ENCODE assay signal across 33 mouse cellular contexts in genomic region chr13:54137756-54138410, GRCm38 (mm10). TPM values are rescaled to one million over a fixed set of nuclear protein-coding genes. Genes with fewer than 3 reads are reported as not detected.
A peak's percentile ranks its signal among the peaks of the same experiment; 100 is the strongest.
DNase-seq lines count a peak whose midpoint lies in the region; ATAC-seq and TF ChIP-seq lines count a peak whose summit lies in the region.
"Had no signal": no experiment of that assay in that cellular context is flagged by ENCODE, and none has a peak within 500 bp of the region (broad histone marks: within the 10 kb centered on the region; RNA-seq: fewer than 3 reads in every experiment).

No protein-coding gene starts in this region.

- H3K4me3 ChIP-seq in gastrocnemius, adult 2 months: no peak overlapping the region
- H3K4me3 ChIP-seq in midbrain, embryonic 11.5 days (ENCODE audit: low read depth, low read length): no peak overlapping the region
- H3K4me3 ChIP-seq in midbrain, embryonic 13.5 days (replicated peaks): no peak overlapping the region
- H3K4me3 ChIP-seq: forebrain, embryonic 10.5 days; hindbrain, embryonic 13.5 days; limb, embryonic 10.5 days; limb, embryonic 15.5 days; liver, embryonic 13.5 days; midbrain, embryonic 15.5 days had no signal

- TF ChIP-seq CTCF in gastrocnemius, adult 2 months (IDR thresholded peaks at IDR 0.05): no peak

- intact Hi-C loops in gastrocnemius, adult 2 months (cut with DNase I): no loop called here

- H3K27me3 ChIP-seq in midbrain, embryonic 11.5 days (ENCODE audit: control insufficient read depth, insufficient read depth, low read length): no peaks in the 10 kb centered on the region
- 0 out of 2 replicates have a peak, but pooled peaks cover 8% of the 10 kb centered on the region for H3K27me3 ChIP-seq in midbrain, embryonic 13.5 days
- H3K27me3 ChIP-seq: hindbrain, embryonic 13.5 days; limb, embryonic 15.5 days; liver, embryonic 13.5 days; midbrain, embryonic 15.5 days had no signal

- no peaks in the 10 kb centered on the region for H3K36me3 ChIP-seq in midbrain, embryonic 11.5 days (ENCODE audit: control insufficient read depth, insufficient read depth, low read length)
- no peaks in the 10 kb centered on the region for H3K36me3 ChIP-seq in midbrain, embryonic 13.5 days
- H3K36me3 ChIP-seq: forebrain, embryonic 10.5 days; hindbrain, embryonic 13.5 days; limb, embryonic 10.5 days; limb, embryonic 15.5 days; liver, embryonic 13.5 days; midbrain, embryonic 15.5 days had no signal

- peak overlapping the region; percentile 44 for H3K27ac ChIP-seq in gastrocnemius, adult 2 months
- no peak overlapping the region for H3K27ac ChIP-seq in midbrain, embryonic 11.5 days (ENCODE audit: low read depth, low read length)
- no peak overlapping the region for H3K27ac ChIP-seq in midbrain, embryonic 13.5 days
- H3K27ac ChIP-seq: forebrain, embryonic 10.5 days; hindbrain, embryonic 13.5 days; limb, embryonic 10.5 days; limb, embryonic 15.5 days; liver, embryonic 13.5 days; midbrain, embryonic 15.5 days; stomach, postnatal 0 days had no signal

- no peak overlapping the region for H3K9ac ChIP-seq in midbrain, embryonic 11.5 days (ENCODE audit: low read length)
- no peak overlapping the region for H3K9ac ChIP-seq in midbrain, embryonic 13.5 days (replicated peaks)
- H3K9ac ChIP-seq: hindbrain, embryonic 13.5 days; limb, embryonic 15.5 days; liver, embryonic 13.5 days; midbrain, embryonic 15.5 days had no signal

- H3K4me1 ChIP-seq in midbrain, embryonic 11.5 days (ENCODE audit: control insufficient read depth, insufficient read depth, low read length): no peaks in the 10 kb centered on the region
- no peaks in the 10 kb centered on the region for H3K4me1 ChIP-seq in midbrain, embryonic 13.5 days (replicated peaks)
- H3K4me1 ChIP-seq: forebrain, embryonic 10.5 days; hindbrain, embryonic 13.5 days; limb, embryonic 10.5 days; limb, embryonic 15.5 days; liver, embryonic 13.5 days; midbrain, embryonic 15.5 days had no signal

- no peak for ATAC-seq in midbrain, embryonic 11.5 days (ENCODE audit: low FRiP score)
- no peak for ATAC-seq in midbrain, embryonic 13.5 days
- no peak for ATAC-seq in erythroblast, adult 5-6 weeks (replicated peaks; ENCODE audit: low FRiP score, poor library complexity, severe bottlenecking)
- ATAC-seq: forebrain, embryonic 16.5 days; intestine, embryonic 16.5 days; lung, postnatal 0 days; midbrain, embryonic 15.5 days had no signal

- H3K4me2 ChIP-seq in midbrain, embryonic 11.5 days: no peak overlapping the region
- H3K4me2 ChIP-seq in midbrain, embryonic 13.5 days (replicated peaks): no peak overlapping the region
- H3K4me2 ChIP-seq: heart, embryonic 11.5 days; hindbrain, embryonic 13.5 days; limb, embryonic 15.5 days; liver, embryonic 13.5 days; midbrain, embryonic 15.5 days had no signal

- H3K9me3 ChIP-seq in midbrain, embryonic 11.5 days (ENCODE audit: control insufficient read depth, low read length): no peaks in the 10 kb centered on the region; the same call in 1 of the 2 replicates
- H3K9me3 ChIP-seq in midbrain, embryonic 13.5 days: no peaks in the 10 kb centered on the region; the same call in none of the 2 replicates
- H3K9me3 ChIP-seq: forebrain, embryonic 10.5 days; hindbrain, embryonic 13.5 days; limb, embryonic 10.5 days; limb, embryonic 15.5 days; liver, embryonic 13.5 days; midbrain, embryonic 15.5 days had no signal

- peak; percentile 32 for DNase-seq in adrenal gland, adult 2 months
- DNase-seq in adrenal gland, adult 8-10 months: no peak
- peak; percentile 54 for DNase-seq in gastrocnemius, adult 2 months
- no peak for DNase-seq in gastrocnemius, postnatal 4 days (ENCODE audit: low spot score in 2 of 2)
- peak; percentile 69 for DNase-seq in midbrain, embryonic 11.5 days (ENCODE audit: low spot score, missing footprints)
- peak; percentile 17 to 31 for DNase-seq in gastrocnemius, adult 8-10 months (ENCODE audit: low spot score in 2 of 2)
- DNase-seq: adrenal gland, postnatal 25 days; cerebellum, adult 2 months; cerebellum, postnatal 14 days; heart, adult 11 months; heart, postnatal 4 days; kidney, adult 9 months; kidney, postnatal 10 days; layer of hippocampus, adult 9-11 months; liver, embryonic 13.5 days; lung, adult 18-20 months; lung, postnatal 4 days; thymus, adult 18-20 months; thymus, postnatal 25 days had no signal

- WGBS in midbrain, embryonic 11.5 days: 63% methylated on average over 9 of the region's 9 CpGs
- WGBS in midbrain, embryonic 13.5 days: 63% methylated on average over 9 of the region's 9 CpGs

RNA-seq across cellular contexts. Expression of gene Hrh2, which starts 54.0 kb away (rescaled TPM):
- under 1 TPM; 0.17 to 0.35 TPM for total RNA-seq in adrenal gland, adult 2 months (2021)
- polyA plus RNA-seq in adrenal gland, adult 2 months (2012; rRNA removed): 0.35 and 0.64 TPM in 2 replicates
- total RNA-seq in adrenal gland, adult 8-10 months (2022): under 1 TPM; 0.10 to 0.48 (median 0.34) TPM
- total RNA-seq in gastrocnemius, adult 2 months (2021): under 1 TPM; 0.11 to 0.15 TPM
- total RNA-seq in gastrocnemius, postnatal 4 days (2021): under 1 TPM; 0.05 to 0.10 TPM
- polyA plus RNA-seq in midbrain, embryonic 11.5 days (2014; fragmentation: Nextera tagmentation; extraction: Ambion mirVana): 0.07 TPM in 1 of 2 replicates, not detected in the other
- polyA plus RNA-seq in midbrain, embryonic 13.5 days (2015; fragmentation: Nextera tagmentation; extraction: Ambion mirVana): 0.28 and 0.40 TPM in 2 replicates
- total RNA-seq in gastrocnemius, adult 8-10 months (2022): under 1 TPM; 0.12 to 0.38 (median 0.27) TPM
- total RNA-seq in erythroblast, adult 5-6 weeks (2015; ENCODE audit: low replicate concordance): 5.0 and 7.7 TPM in 2 replicates
- total RNA-seq in erythroblast, adult 5-6 weeks (2017; ENCODE audit: low replicate concordance): 1.4 and 1.5 TPM in 2 replicates
- polyA plus RNA-seq: C2C12; limb, embryonic 15.5 days; neural tube, embryonic 11.5 days had no signal

Comparison
In these comparisons a context has a peak if more than half of its experiments do, and no peak if none do; other contexts are left out.
1. DNase-seq: peak in adrenal gland, adult 2 months (single experiment), gastrocnemius, adult 2 months (single experiment), midbrain, embryonic 11.5 days (single experiment) and gastrocnemius, adult 8-10 months (2 of 2); none in adrenal gland, adult 8-10 months (single experiment) and gastrocnemius, postnatal 4 days (0 of 2).